Mouse (Mus musculus) ES-E14 (cell line): Measurements from ENCODE around the gene Wipf2.

Experiments used
- CHD2 ChIP-seq: IDR thresholded peaks from 2 replicates; pipeline ENCODE4 v1.6.1; 2014; ENCODE audit warnings: mild to moderate bottlenecking, low read depth, low read length, inconsistent platforms
- HCFC1 ChIP-seq: IDR thresholded peaks from 2 replicates; pipeline ENCODE4 v1.6.1; 2012; ENCODE audit warnings: low read length, inconsistent platforms, borderline replicate concordance; ENCODE audit not compliant: insufficient read depth
- MAFK ChIP-seq: IDR thresholded peaks from 2 replicates; pipeline ENCODE4 v1.6.1; 2014; ENCODE audit warnings: mild to moderate bottlenecking, low read depth, low read length, inconsistent platforms; ENCODE audit not compliant: insufficient read depth
- ZC3H11A ChIP-seq: IDR thresholded peaks from 2 replicates; pipeline ENCODE4 v1.6.1; 2012; ENCODE audit warnings: low read depth, mild to moderate bottlenecking, inconsistent platforms, low read length, borderline replicate concordance

GRCm38 (mm10) chr11:98930127-98930601 lies 66.7 kb downstream of the Wipf2 start:
- TF ChIP-seq HCFC1, result no peak
- TF ChIP-seq MAFK, result no peak
- TF ChIP-seq CHD2, result no peak
- TF ChIP-seq ZC3H11A, result no peak
